Mouse (Mus musculus) E14TG2a.4 (cell line): ENCODE measurements around the gene Il25.
A peak's percentile ranks its signal among the peaks of the same experiment; 100 is the strongest.
"Not testable (repeated sequence)": the region's sequence is repeated elsewhere in the genome, so short reads cannot be mapped to it uniquely, and the experiment has no call there.

Source experiments
- H3K27me3 ChIP-seq: 2 replicates; pipeline ENCODE4 v1.6.1; 2014; ENCODE audit warnings: low read length, control low read depth; ENCODE audit not compliant: insufficient read depth
- H3K36me3 ChIP-seq: 2 replicates; pipeline ENCODE4 v1.6.1; 2014; ENCODE audit warnings: low read length, control low read depth; ENCODE audit not compliant: insufficient read depth
- H3K4me1 ChIP-seq: replicated peaks from 2 replicates; pipeline ENCODE4 v1.6.1; 2014; ENCODE audit warnings: low read depth, low read length, control low read depth
- H3K4me3 ChIP-seq: replicated peaks from 2 replicates; pipeline ENCODE4 v1.5.1; 2014; ENCODE audit warnings: mild to moderate bottlenecking, low read length
- H3K9me3 ChIP-seq: 2 replicates; pipeline ENCODE4 v1.6.1; 2014; ENCODE audit warnings: low read length, control low read depth
- CTCF ChIP-seq: conservative IDR thresholded peaks from 2 replicates; pipeline ENCODE4 v1.5.1; 2014; ENCODE audit warnings: low read length
- NANOG ChIP-seq: IDR thresholded peaks from 2 replicates; pipeline ENCODE4 v1.6.1; 2014; ENCODE audit warnings: borderline replicate concordance, low read length, mixed read lengths
- POU5F1 ChIP-seq: IDR thresholded peaks from 2 replicates; pipeline ENCODE4 v1.6.1; 2014; ENCODE audit warnings: low read length, borderline replicate concordance

The Il25 gene

GRCm38 (mm10) chr14:54965044-54965443 is 32.5 kb downstream of the Il25 start:
- TF ChIP-seq NANOG (no peak), CTCF (no peak), POU5F1 (no peak)
- Histone ChIP-seq H3K4me1 (peaks cover 6% of the 10 kb centered on the region; the same call in 1 of the 2 replicates), H3K27me3 (peaks cover 86% of the 10 kb centered on the region), H3K9me3 (no peaks in the 10 kb centered on the region), H3K4me3 (no peak overlapping the region), H3K36me3 (no peaks in the 10 kb centered on the region)

DNA sequence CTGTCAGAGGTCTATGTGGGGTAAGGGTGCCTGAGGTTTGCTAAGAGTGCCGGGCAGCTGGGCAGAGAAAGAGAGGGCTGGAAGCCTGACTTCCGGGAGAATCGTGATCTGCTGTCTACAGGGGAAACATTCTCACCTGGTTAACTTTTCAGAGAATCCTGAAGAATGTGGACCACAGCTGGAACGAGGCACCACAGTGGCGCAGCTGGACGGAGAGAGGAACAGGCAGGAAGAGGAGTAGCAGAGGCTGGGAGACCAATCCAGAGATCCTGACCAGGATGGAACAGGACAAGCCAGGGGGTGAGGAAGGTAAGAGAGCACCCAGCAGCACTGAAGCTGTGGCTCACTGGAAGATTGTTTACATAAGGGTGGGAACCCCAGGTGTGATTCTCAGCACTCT is 33.1 kb downstream of the Il25 start:
- Histone ChIP-seq H3K9me3 (no peaks in the 10 kb centered on the region), H3K4me3 (no peak overlapping the region), H3K27me3 (peaks cover 87% of the 10 kb centered on the region), H3K4me1 (peaks cover 6% of the 10 kb centered on the region; the same call in 1 of the 2 replicates), H3K36me3 (no peaks in the 10 kb centered on the region)
- TF ChIP-seq POU5F1, result no peak
- no peak for TF ChIP-seq NANOG
- no peak for TF ChIP-seq CTCF

DNA sequence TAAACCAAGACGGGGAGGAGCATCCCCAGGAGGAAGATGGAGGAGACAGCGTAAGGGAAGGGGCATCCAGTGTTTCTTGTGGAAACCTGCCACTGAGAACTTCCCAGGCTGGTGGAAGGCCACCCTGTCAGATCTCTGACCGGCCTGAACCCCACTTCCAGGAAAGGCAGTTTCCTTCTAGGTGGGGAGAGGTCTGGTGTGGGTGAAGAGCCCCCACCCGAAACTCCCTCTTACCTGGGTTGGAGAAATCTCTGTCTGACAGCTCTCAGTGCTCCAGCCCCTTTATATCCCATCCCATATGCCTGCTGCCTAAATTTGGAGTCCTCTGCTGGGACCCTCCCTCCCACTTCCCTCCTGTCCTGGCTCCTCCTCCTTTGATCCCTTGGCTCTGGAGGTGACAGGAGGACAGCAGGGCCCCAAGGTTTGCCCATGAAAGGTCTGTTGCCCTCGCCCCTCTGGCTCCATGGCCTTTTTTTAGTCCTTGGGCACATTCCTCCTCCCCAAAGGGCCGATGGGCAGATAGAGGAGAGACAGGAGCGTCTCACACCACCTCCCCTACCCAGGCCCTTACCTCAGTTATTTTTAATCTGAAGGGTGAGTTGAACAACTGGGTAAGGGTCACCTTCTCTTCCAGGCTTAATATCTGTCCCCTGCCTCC is 34.0 kb downstream of the Il25 start, which contains the start of gene Myh6:
Gene Myh6 (minus strand): TSS at position 608 of the 658 bp plus-strand sequence.
- TF ChIP-seq NANOG (no peak), POU5F1 (no peak), CTCF (no peak)
- peaks cover 6% of the 10 kb centered on the region; the same call in 1 of the 2 replicates for H3K4me1 ChIP-seq
- no peak within 1 kb of the TSS for H3K4me3 ChIP-seq
- no peaks in the 10 kb centered on the region; the same call in 1 of the 2 replicates for H3K9me3 ChIP-seq
- peaks cover 84% of the 10 kb centered on the region for H3K27me3 ChIP-seq
- no peaks in the 10 kb centered on the region for H3K36me3 ChIP-seq

DNA sequence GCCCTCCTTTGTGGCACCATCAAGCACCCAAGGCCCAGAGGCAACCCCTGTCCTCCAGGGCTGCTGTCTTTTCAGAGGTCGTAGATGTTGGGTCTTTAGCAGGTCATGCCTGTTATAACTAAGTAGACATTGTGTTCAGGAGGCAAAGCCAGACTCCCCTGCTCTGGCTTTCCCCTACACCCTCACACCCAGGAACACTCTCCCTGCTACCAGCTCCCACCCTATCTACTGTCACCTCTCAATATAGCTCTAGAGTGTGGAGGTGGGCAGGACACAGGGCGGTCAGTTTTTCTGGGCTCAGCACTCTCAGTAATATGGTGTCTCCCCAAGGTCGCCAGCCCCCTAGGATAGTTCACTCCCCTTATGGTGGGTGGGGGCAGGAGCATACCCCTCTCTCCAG is 35.4 kb downstream of the Il25 start:
- peaks cover 87% of the 10 kb centered on the region for H3K27me3 ChIP-seq

DNA sequence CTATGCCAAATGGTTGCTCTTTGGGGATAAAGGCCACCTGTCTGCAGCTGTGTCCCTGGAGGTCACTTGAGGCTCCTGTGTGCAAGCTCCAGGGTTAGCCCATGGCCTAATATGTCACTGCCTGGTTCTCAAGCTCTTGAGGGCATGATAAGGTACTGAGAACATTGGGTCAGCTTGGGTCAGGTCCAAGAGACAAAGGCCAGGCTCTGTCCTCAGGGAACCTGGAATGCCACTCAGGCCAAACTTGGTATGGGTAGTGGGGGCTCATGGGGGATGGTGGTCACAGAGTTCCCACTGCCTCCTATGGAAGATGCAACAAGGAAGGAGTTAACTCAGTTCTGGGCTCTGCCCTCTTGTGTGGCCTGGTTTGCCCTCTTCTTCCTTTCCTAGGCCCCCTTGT is 35.8 kb downstream of the Il25 start:
- Histone ChIP-seq H3K9me3 (no peaks in the 10 kb centered on the region; the same call in 1 of the 2 replicates), H3K4me1 (peaks cover 11% of the 10 kb centered on the region; the same call in 1 of the 2 replicates), H3K27me3 (peaks cover 90% of the 10 kb centered on the region), H3K36me3 (no peaks in the 10 kb centered on the region), H3K4me3 (no peak overlapping the region)
- TF ChIP-seq NANOG, result no peak
- TF ChIP-seq POU5F1, result no peak
- no peak for TF ChIP-seq CTCF

More for the DNA sequence above, 35.4 kb downstream of the Il25 start:
- Histone ChIP-seq H3K36me3 (no peaks in the 10 kb centered on the region), H3K4me1 (peaks cover 8% of the 10 kb centered on the region; the same call in 1 of the 2 replicates), H3K4me3 (no peak overlapping the region), H3K9me3 (no peaks in the 10 kb centered on the region; the same call in 1 of the 2 replicates)
- no peak for TF ChIP-seq CTCF

- Histone ChIP-seq H3K4me3 (0 out of 2 replicates have a peak overlapping the region, but pooled peaks have one; percentile 20), H3K27me3 (peaks cover 80% of the 10 kb centered on the region)
- H3K36me3 ChIP-seq, H3K4me1 ChIP-seq, H3K9me3 ChIP-seq: not testable (repeated sequence)
Observed at GRCm38 (mm10) chr14:54972786-54973185, 40.3 kb downstream of the Il25 start.

DNA sequence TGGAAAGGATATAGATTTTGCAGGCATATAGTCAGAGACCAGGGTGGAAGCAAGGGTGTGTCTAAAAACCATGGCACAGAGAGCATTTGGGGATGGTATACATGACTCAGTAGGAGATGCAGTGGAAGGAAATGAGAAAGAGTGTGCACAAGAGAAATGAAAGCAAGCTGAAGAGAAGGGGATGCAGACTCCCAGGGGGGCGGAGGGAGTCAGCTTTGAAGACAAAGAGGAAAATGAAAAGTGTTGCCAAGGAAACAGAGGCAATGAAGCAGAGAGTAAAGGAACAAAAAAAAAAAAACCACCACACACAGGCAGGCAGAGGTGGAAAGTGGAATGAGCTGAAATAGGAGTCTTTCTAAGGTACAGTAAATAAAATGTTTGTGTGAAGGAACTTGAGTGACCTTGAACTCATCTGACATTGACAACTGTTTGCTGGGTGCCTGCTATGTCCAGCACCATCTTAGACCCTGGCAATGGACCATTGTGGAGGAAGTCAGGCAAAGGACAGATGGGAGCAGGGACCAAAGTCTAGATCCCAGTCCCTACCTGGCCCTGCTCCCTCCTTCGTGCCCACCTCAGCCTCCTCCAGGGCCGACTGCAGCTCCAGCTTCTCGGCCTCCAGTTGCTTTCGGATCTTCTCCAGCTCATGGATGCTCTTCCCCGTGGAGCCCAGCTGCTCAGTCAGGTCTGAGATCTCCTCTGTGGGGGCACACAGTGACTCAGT is 41.7 kb downstream of the Il25 start:
- peaks cover 81% of the 10 kb centered on the region for H3K27me3 ChIP-seq
- H3K4me3 ChIP-seq, result no peak overlapping the region
- TF ChIP-seq CTCF (no peak), NANOG (no peak), POU5F1 (no peak)
- peaks cover 4% of the 10 kb centered on the region for H3K9me3 ChIP-seq
- H3K4me1 ChIP-seq, result peaks cover 8% of the 10 kb centered on the region; the same call in 1 of the 2 replicates
- H3K36me3 ChIP-seq, result no peaks in the 10 kb centered on the region

GRCm38 (mm10) chr14:54976633-54977032 is 44.1 kb downstream of the Il25 start, which contains the start of gene Gm17428:
TSS of gene Gm17428 (plus strand) at chr14:54976933.
- Histone ChIP-seq H3K27me3 (peaks cover 73% of the 10 kb centered on the region), H3K4me3 (no peak within 1 kb of the TSS), H3K4me1 (peaks cover 11% of the 10 kb centered on the region; the same call in 1 of the 2 replicates), H3K9me3 (peaks cover 4% of the 10 kb centered on the region; the same call in 1 of the 2 replicates), H3K36me3 (no peaks in the 10 kb centered on the region)
- TF ChIP-seq POU5F1 (no peak), CTCF (no peak), NANOG (no peak)

- H3K9me3 ChIP-seq, result peaks cover 4% of the 10 kb centered on the region; the same call in 1 of the 2 replicates
- peaks cover 67% of the 10 kb centered on the region for H3K27me3 ChIP-seq
- no peak overlapping the region for H3K4me3 ChIP-seq
- H3K36me3 ChIP-seq, result no peaks in the 10 kb centered on the region
- H3K4me1 ChIP-seq, result peaks cover 6% of the 10 kb centered on the region; the same call in 1 of the 2 replicates
- TF ChIP-seq POU5F1, result no peak
- TF ChIP-seq CTCF, result no peak
- no peak for TF ChIP-seq NANOG
Observed at GRCm38 (mm10) chr14:54978664-54979063, 46.2 kb downstream of the Il25 start.
